Mouse (Mus musculus): ENCODE measurements at regions not wholly inside any gene's neighbourhood (a gene's known extent, or its start where the extent isn't known, plus 50 kb on each side); places are given as distances from the start of the nearest gene placed in this dataset.

GRCm38 (mm10) chr14:24644117-24644808 is 157.3 kb downstream of the Rps24 start:
- H3K27ac ChIP-seq (ENCODE audit: poor library complexity, severe bottlenecking): no peak overlapping the region
- ATAC-seq (ENCODE audit: insufficient number of reproducible peaks, low FRiP score): no peak
- H3K9me3 ChIP-seq (replicated peaks): no peaks in the 10 kb centered on the region

GRCm38 (mm10) chr14:24646239-24646848 is 159.4 kb downstream of the Rps24 start:
- Histone ChIP-seq H3K27me3 (replicated peaks) (no peaks in the 10 kb centered on the region), H3K4me2 (no peak overlapping the region), H3K4me3 (no peak overlapping the region), H3K9me3 (replicated peaks) (no peaks in the 10 kb centered on the region), H3K27ac (ENCODE audit: poor library complexity, severe bottlenecking) (no peak overlapping the region), H3K36me3 (no peaks in the 10 kb centered on the region), H3K9ac (no peak overlapping the region), H3K4me1 (replicated peaks) (no peaks in the 10 kb centered on the region)
- ATAC-seq (ENCODE audit: insufficient number of reproducible peaks, low FRiP score): no peak
- WGBS: 85% methylated on average over 6 of the region's 6 CpGs

More at GRCm38 (mm10) chr14:24644117-24644808, 157.3 kb downstream of the Rps24 start:
- no peak overlapping the region for H3K9ac ChIP-seq
- H3K36me3 ChIP-seq: no peaks in the 10 kb centered on the region
- 48% methylated on average over 6 of the region's 6 CpGs for WGBS
- no peak overlapping the region for H3K4me2 ChIP-seq
- no peaks in the 10 kb centered on the region for H3K4me1 ChIP-seq (replicated peaks)
- no peak overlapping the region for H3K4me3 ChIP-seq
- H3K27me3 ChIP-seq (replicated peaks): no peaks in the 10 kb centered on the region

GRCm38 (mm10) chr14:24647722-24648121 is 160.8 kb downstream of the Rps24 start:
- H3K36me3 ChIP-seq: no peaks in the 10 kb centered on the region
- H3K9ac ChIP-seq: no peak overlapping the region
- H3K27me3 ChIP-seq (replicated peaks): no peaks in the 10 kb centered on the region
- H3K4me1 ChIP-seq (replicated peaks): no peaks in the 10 kb centered on the region
- 81% methylated on average over 4 of the region's 4 CpGs for whole genome bisulfite sequencing
- no peak overlapping the region for H3K4me2 ChIP-seq
- H3K4me3 ChIP-seq: no peak overlapping the region
- H3K27ac ChIP-seq (ENCODE audit: poor library complexity, severe bottlenecking): no peak overlapping the region
- H3K9me3 ChIP-seq (replicated peaks): no peaks in the 10 kb centered on the region
- no peak for ATAC-seq (ENCODE audit: insufficient number of reproducible peaks, low FRiP score)

- Histone ChIP-seq H3K9ac (no peak overlapping the region), H3K27me3 (replicated peaks) (no peaks in the 10 kb centered on the region), H3K27ac (ENCODE audit: poor library complexity, severe bottlenecking) (no peak overlapping the region), H3K4me3 (no peak overlapping the region), H3K4me1 (replicated peaks) (peaks cover 2% of the 10 kb centered on the region), H3K36me3 (no peaks in the 10 kb centered on the region), H3K4me2 (no peak overlapping the region), H3K9me3 (replicated peaks) (no peaks in the 10 kb centered on the region)
- WGBS: 63% methylated on average over 7 of the region's 7 CpGs
- no peak for ATAC-seq (ENCODE audit: insufficient number of reproducible peaks, low FRiP score)
Measured at GRCm38 (mm10) chr14:24650195-24650901, 163.4 kb downstream of the Rps24 start.

GRCm38 (mm10) chr14:24650902-24651270 is 164.0 kb downstream of the Rps24 start:
- Histone ChIP-seq H3K4me2 (no peak overlapping the region), H3K9ac (no peak overlapping the region), H3K27me3 (replicated peaks) (no peaks in the 10 kb centered on the region), H3K9me3 (replicated peaks) (no peaks in the 10 kb centered on the region), H3K4me1 (replicated peaks) (peaks cover 7% of the 10 kb centered on the region), H3K36me3 (no peaks in the 10 kb centered on the region), H3K4me3 (no peak overlapping the region), H3K27ac (ENCODE audit: poor library complexity, severe bottlenecking) (no peak overlapping the region)
- no peak for ATAC-seq (ENCODE audit: insufficient number of reproducible peaks, low FRiP score)
- WGBS: 55% methylated on average over 12 of the region's 12 CpGs

- no peaks in the 10 kb centered on the region for H3K9me3 ChIP-seq (replicated peaks)
- H3K4me3 ChIP-seq: no peak overlapping the region
- no peaks in the 10 kb centered on the region for H3K27me3 ChIP-seq (replicated peaks)
- 65% methylated on average over 2 of the region's 2 CpGs for WGBS
- H3K27ac ChIP-seq (ENCODE audit: poor library complexity, severe bottlenecking): no peak overlapping the region
- no peak overlapping the region for H3K9ac ChIP-seq
- no peak for ATAC-seq (ENCODE audit: insufficient number of reproducible peaks, low FRiP score)
- H3K4me1 ChIP-seq (replicated peaks): peaks cover 11% of the 10 kb centered on the region
- H3K4me2 ChIP-seq: no peak overlapping the region
- no peaks in the 10 kb centered on the region for H3K36me3 ChIP-seq
Measured at GRCm38 (mm10) chr14:24652591-24652990, 165.7 kb downstream of the Rps24 start.

GRCm38 (mm10) chr14:24655580-24655979 is 168.7 kb downstream of the Rps24 start:
- H3K4me1 ChIP-seq (replicated peaks): peaks cover 11% of the 10 kb centered on the region
- WGBS: 28% methylated on average over 9 of the region's 9 CpGs
- H3K27me3 ChIP-seq (replicated peaks): no peaks in the 10 kb centered on the region
- no peak overlapping the region; the same call in 1 of the 2 replicates for H3K27ac ChIP-seq (ENCODE audit: poor library complexity, severe bottlenecking)
- peak; percentile 84 for ATAC-seq (ENCODE audit: insufficient number of reproducible peaks, low FRiP score)
- no peak overlapping the region for H3K4me3 ChIP-seq
- peak overlapping the region; percentile 33 for H3K4me2 ChIP-seq
- H3K36me3 ChIP-seq: no peaks in the 10 kb centered on the region
- no peak overlapping the region; the same call in 1 of the 2 replicates for H3K9ac ChIP-seq
- no peaks in the 10 kb centered on the region for H3K9me3 ChIP-seq (replicated peaks)

- no peak overlapping the region for H3K4me3 ChIP-seq
- H3K4me1 ChIP-seq (replicated peaks): no peaks in the 10 kb centered on the region
- no peaks in the 10 kb centered on the region for H3K9me3 ChIP-seq (replicated peaks)
- H3K4me2 ChIP-seq: no peak overlapping the region
- no peak overlapping the region for H3K27ac ChIP-seq (ENCODE audit: poor library complexity, severe bottlenecking)
- H3K36me3 ChIP-seq: no peaks in the 10 kb centered on the region
- no peaks in the 10 kb centered on the region for H3K27me3 ChIP-seq (replicated peaks)
- 57% methylated on average over 2 of the region's 2 CpGs for WGBS
- H3K9ac ChIP-seq: no peak overlapping the region
- ATAC-seq (ENCODE audit: insufficient number of reproducible peaks, low FRiP score): no peak
Measured at GRCm38 (mm10) chr14:24661797-24662196, 174.9 kb downstream of the Rps24 start.

- no peaks in the 10 kb centered on the region for H3K4me1 ChIP-seq (replicated peaks)
- H3K4me2 ChIP-seq: no peak overlapping the region
- 77% methylated on average over 4 of the region's 4 CpGs for WGBS
- H3K4me3 ChIP-seq: no peak overlapping the region
- no peaks in the 10 kb centered on the region for H3K9me3 ChIP-seq (replicated peaks)
- no peaks in the 10 kb centered on the region for H3K36me3 ChIP-seq
- H3K27me3 ChIP-seq (replicated peaks): no peaks in the 10 kb centered on the region
- H3K9ac ChIP-seq: no peak overlapping the region
- no peak overlapping the region for H3K27ac ChIP-seq (ENCODE audit: poor library complexity, severe bottlenecking)
- no peak for ATAC-seq (ENCODE audit: insufficient number of reproducible peaks, low FRiP score)
Measured at GRCm38 (mm10) chr14:24665210-24665609, 178.3 kb downstream of the Rps24 start.
